Mouse (Mus musculus): Measurements from ENCODE around the gene Magt1. TPM values are rescaled to one million over a fixed set of nuclear protein-coding genes. Genes with fewer than 3 reads are reported as not detected.

The Magt1 gene
- 29.1 and 30.3 TPM in 2 replicates for polyA plus RNA-seq (2015; fragmentation: Nextera tagmentation; extraction: Ambion mirVana)

- WGBS (ENCODE audit: insufficient replicate concordance), result 16% methylated on average over 45 of the region's 45 CpGs
- H3K9me3 ChIP-seq (replicated peaks), result no peaks in the 10 kb centered on the region
- peak within 1 kb of the TSS; percentile 70 for H3K9ac ChIP-seq
- H3K27me3 ChIP-seq, result no peaks in the 10 kb centered on the region
- peak within 1 kb of the TSS; percentile 73 for H3K4me3 ChIP-seq (replicated peaks)
- peak within 1 kb of the TSS; percentile 71 for H3K4me2 ChIP-seq
- no peaks in the 10 kb centered on the region for H3K36me3 ChIP-seq (replicated peaks)
- peaks cover 15% of the 10 kb centered on the region for H3K4me1 ChIP-seq (replicated peaks)
- peak within 1 kb of the TSS; percentile 94 for H3K27ac ChIP-seq (replicated peaks)
- peak; percentile 96 for ATAC-seq (ENCODE audit: insufficient read depth)
Measured at GRCm38 (mm10) chrX:106011465-106012159, at the start of gene Magt1. Gene Magt1, minus strand, starts transcription at chrX:106011906.

- peaks cover 21% of the 10 kb centered on the region for H3K4me1 ChIP-seq (replicated peaks)
- no peak overlapping the region for H3K9ac ChIP-seq
- no peaks in the 10 kb centered on the region for H3K9me3 ChIP-seq (replicated peaks)
- 54% methylated on average over 1 of the region's 1 CpGs for WGBS (ENCODE audit: insufficient replicate concordance)
- no peak overlapping the region for H3K4me3 ChIP-seq (replicated peaks)
- no peaks in the 10 kb centered on the region for H3K36me3 ChIP-seq (replicated peaks)
- H3K27me3 ChIP-seq, result no peaks in the 10 kb centered on the region
- H3K4me2 ChIP-seq, result no peak overlapping the region
- no peak overlapping the region for H3K27ac ChIP-seq (replicated peaks)
- ATAC-seq (ENCODE audit: insufficient read depth), result no peak
Measured at GRCm38 (mm10) chrX:106048191-106048590, 36.5 kb upstream of the Magt1 start.

- Histone ChIP-seq H3K4me1 (replicated peaks) (peaks cover 25% of the 10 kb centered on the region), H3K27me3 (no peaks in the 10 kb centered on the region), H3K4me2 (no peak overlapping the region), H3K27ac (replicated peaks) (no peak overlapping the region), H3K4me3 (replicated peaks) (no peak overlapping the region), H3K36me3 (replicated peaks) (no peaks in the 10 kb centered on the region), H3K9me3 (replicated peaks) (no peaks in the 10 kb centered on the region), H3K9ac (no peak overlapping the region)
- WGBS (ENCODE audit: insufficient replicate concordance), result 29% methylated on average over 9 of the region's 9 CpGs
- 0 out of 2 replicates have a peak, but pooled peaks have one; percentile 29 for ATAC-seq (ENCODE audit: insufficient read depth)
Measured at GRCm38 (mm10) chrX:106045928-106046327, 34.2 kb upstream of the Magt1 start.

GRCm38 (mm10) chrX:106045455-106045854 is 33.7 kb upstream of the Magt1 start:
- Histone ChIP-seq H3K27me3 (no peaks in the 10 kb centered on the region), H3K36me3 (replicated peaks) (no peaks in the 10 kb centered on the region), H3K4me2 (no peak overlapping the region), H3K9me3 (replicated peaks) (no peaks in the 10 kb centered on the region), H3K4me1 (replicated peaks) (peaks cover 25% of the 10 kb centered on the region), H3K9ac (no peak overlapping the region), H3K4me3 (replicated peaks) (no peak overlapping the region), H3K27ac (replicated peaks) (no peak overlapping the region)
- no peak for ATAC-seq (ENCODE audit: insufficient read depth)
- WGBS (ENCODE audit: insufficient replicate concordance), result 62% methylated on average over 2 of the region's 2 CpGs

GRCm38 (mm10) chrX:106043863-106044617 is 32.3 kb upstream of the Magt1 start:
- peak overlapping the region; percentile 57; the same call in 1 of the 2 replicates for H3K27ac ChIP-seq (replicated peaks)
- H3K9me3 ChIP-seq (replicated peaks), result no peaks in the 10 kb centered on the region
- H3K27me3 ChIP-seq, result no peaks in the 10 kb centered on the region
- H3K9ac ChIP-seq, result peak overlapping the region; percentile 27; the same call in 1 of the 2 replicates
- H3K36me3 ChIP-seq (replicated peaks), result no peaks in the 10 kb centered on the region
- H3K4me3 ChIP-seq (replicated peaks), result no peak overlapping the region
- WGBS (ENCODE audit: insufficient replicate concordance), result 19% methylated on average over 8 of the region's 8 CpGs
- peak; percentile 79 for ATAC-seq (ENCODE audit: insufficient read depth)
- peaks cover 25% of the 10 kb centered on the region for H3K4me1 ChIP-seq (replicated peaks)
- peak overlapping the region; percentile 41 for H3K4me2 ChIP-seq

GRCm38 (mm10) chrX:106037185-106037752 is 25.6 kb upstream of the Magt1 start:
- Histone ChIP-seq H3K36me3 (replicated peaks) (no peaks in the 10 kb centered on the region), H3K4me3 (replicated peaks) (no peak overlapping the region), H3K4me2 (no peak overlapping the region), H3K4me1 (replicated peaks) (0 out of 2 replicates have a peak, but pooled peaks cover under 1% of the 10 kb centered on the region), H3K9ac (no peak overlapping the region), H3K9me3 (replicated peaks) (no peaks in the 10 kb centered on the region), H3K27ac (replicated peaks) (no peak overlapping the region), H3K27me3 (no peaks in the 10 kb centered on the region)
- no peak for ATAC-seq (ENCODE audit: insufficient read depth)
- WGBS (ENCODE audit: insufficient replicate concordance), result 64% methylated on average over 3 of the region's 3 CpGs

DNA sequence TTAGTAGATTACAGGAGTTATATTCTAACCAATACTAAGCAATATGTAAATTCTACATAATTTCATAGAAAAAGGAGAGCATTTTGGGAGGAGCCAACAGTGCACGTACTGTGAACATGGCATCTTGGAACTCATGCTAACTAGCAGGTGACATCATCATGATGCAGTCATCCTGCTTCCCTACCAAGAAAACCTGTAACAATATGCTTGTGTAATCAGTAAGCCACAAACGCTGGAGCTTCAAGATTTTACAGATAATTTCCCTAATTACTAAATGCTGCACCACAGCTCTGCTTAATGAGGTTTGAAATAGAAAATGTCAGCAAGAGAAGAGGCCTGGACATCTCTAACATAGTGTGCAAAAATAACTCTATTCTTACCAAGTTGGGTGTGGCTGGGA is 24.0 kb upstream of the Magt1 start:
- Histone ChIP-seq H3K27me3 (no peaks in the 10 kb centered on the region), H3K4me1 (replicated peaks) (no peaks in the 10 kb centered on the region), H3K9ac (no peak overlapping the region), H3K4me2 (no peak overlapping the region), H3K9me3 (replicated peaks) (no peaks in the 10 kb centered on the region), H3K27ac (replicated peaks) (no peak overlapping the region), H3K36me3 (replicated peaks) (no peaks in the 10 kb centered on the region), H3K4me3 (replicated peaks) (no peak overlapping the region)
- no peak for ATAC-seq (ENCODE audit: insufficient read depth)
- 43% methylated on average over 2 of the region's 2 CpGs for WGBS (ENCODE audit: insufficient replicate concordance)

DNA sequence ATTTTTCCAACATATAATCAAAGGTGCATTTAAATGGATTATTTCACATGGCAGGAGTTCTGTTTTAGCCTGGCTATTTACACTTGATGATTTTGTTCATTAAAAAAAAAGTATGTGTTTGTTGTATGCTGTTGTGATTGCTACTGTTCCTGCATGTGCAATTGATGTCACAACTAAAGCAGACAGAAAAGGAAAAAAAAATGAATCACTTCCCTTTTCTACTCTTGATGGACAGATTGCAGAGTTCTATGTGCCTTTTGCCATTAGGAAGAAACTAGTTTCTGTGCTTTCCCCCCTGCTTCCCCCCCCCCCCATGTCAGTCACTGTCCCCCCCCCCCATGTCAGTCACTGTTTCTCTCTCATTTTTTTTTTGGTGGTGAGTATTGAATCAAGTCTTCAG is 19.4 kb upstream of the Magt1 start:
- Histone ChIP-seq H3K9ac (no peak overlapping the region), H3K36me3 (replicated peaks) (no peaks in the 10 kb centered on the region), H3K4me3 (replicated peaks) (no peak overlapping the region), H3K27me3 (no peaks in the 10 kb centered on the region), H3K4me1 (replicated peaks) (0 out of 2 replicates have a peak, but pooled peaks cover 5% of the 10 kb centered on the region), H3K27ac (replicated peaks) (no peak overlapping the region), H3K4me2 (no peak overlapping the region), H3K9me3 (replicated peaks) (no peaks in the 10 kb centered on the region)
- ATAC-seq (ENCODE audit: insufficient read depth), result no peak

DNA sequence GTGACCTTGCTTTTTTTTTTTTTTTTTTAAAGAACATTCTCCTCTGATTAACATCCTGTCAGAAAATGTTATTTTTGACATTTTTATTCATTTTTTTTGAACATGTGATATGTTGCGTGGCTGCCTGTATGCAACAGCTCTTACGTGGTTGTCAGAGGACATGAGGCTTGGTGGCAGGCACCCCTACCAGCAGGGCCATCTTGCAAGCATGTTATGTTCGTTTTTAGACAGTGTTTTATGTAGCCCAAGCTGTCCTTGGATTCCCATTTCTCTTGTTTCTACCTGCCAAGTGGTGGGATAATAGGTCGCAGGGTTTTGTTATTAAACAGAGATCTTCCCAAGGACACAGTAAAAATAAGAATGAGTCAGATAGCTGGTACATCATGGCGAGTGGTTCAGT is 18.5 kb upstream of the Magt1 start:
- no peak for ATAC-seq (ENCODE audit: insufficient read depth)
- H3K36me3 ChIP-seq (replicated peaks), result no peaks in the 10 kb centered on the region
- H3K9ac ChIP-seq, result no peak overlapping the region
- no peak overlapping the region for H3K4me3 ChIP-seq (replicated peaks)
- H3K9me3 ChIP-seq (replicated peaks), result no peaks in the 10 kb centered on the region
- H3K27ac ChIP-seq (replicated peaks), result no peak overlapping the region
- H3K27me3 ChIP-seq, result no peaks in the 10 kb centered on the region
- 62% methylated on average over 5 of the region's 5 CpGs for WGBS (ENCODE audit: insufficient replicate concordance)
- H3K4me1 ChIP-seq (replicated peaks), result 0 out of 2 replicates have a peak, but pooled peaks cover 5% of the 10 kb centered on the region
- no peak overlapping the region for H3K4me2 ChIP-seq

DNA sequence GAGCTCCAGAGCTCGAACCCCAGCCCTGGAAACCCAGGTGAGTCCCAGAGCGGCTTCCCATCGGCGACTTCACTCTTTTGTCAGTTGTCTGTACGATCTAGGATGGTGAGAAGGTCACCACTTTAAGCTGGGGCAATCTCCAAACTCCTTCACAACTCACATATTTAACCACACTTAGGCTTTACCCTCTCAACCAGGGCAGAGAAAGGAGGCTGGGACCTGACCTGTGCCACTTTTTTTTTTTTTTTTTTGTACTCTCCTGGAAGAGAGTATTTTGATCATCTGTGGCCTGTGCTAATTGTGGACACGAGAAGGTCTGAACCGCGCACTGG is 15.6 kb upstream of the Magt1 start:
- peak; percentile 28 for ATAC-seq (ENCODE audit: insufficient read depth)
- WGBS (ENCODE audit: insufficient replicate concordance), result 21% methylated on average over 8 of the region's 8 CpGs
- H3K4me1 ChIP-seq (replicated peaks), result 0 out of 2 replicates have a peak, but pooled peaks cover 5% of the 10 kb centered on the region
- no peaks in the 10 kb centered on the region for H3K27me3 ChIP-seq
- H3K4me2 ChIP-seq, result peak overlapping the region; percentile 69
- H3K36me3 ChIP-seq (replicated peaks), result no peaks in the 10 kb centered on the region
- no peaks in the 10 kb centered on the region for H3K9me3 ChIP-seq (replicated peaks)
- H3K9ac ChIP-seq, result peak overlapping the region; percentile 57
- peak overlapping the region; percentile 66; the same call in 1 of the 2 replicates for H3K27ac ChIP-seq (replicated peaks)
- H3K4me3 ChIP-seq (replicated peaks), result peak overlapping the region; percentile 64

Data from liver, embryonic 15.5 days (tissue).